Mouse (Mus musculus): ENCODE measurements at regions not wholly inside any gene's neighbourhood (a gene's known extent, or its start where the extent isn't known, plus 50 kb on each side); places are given as distances from the start of the nearest gene placed in this dataset.

DNA sequence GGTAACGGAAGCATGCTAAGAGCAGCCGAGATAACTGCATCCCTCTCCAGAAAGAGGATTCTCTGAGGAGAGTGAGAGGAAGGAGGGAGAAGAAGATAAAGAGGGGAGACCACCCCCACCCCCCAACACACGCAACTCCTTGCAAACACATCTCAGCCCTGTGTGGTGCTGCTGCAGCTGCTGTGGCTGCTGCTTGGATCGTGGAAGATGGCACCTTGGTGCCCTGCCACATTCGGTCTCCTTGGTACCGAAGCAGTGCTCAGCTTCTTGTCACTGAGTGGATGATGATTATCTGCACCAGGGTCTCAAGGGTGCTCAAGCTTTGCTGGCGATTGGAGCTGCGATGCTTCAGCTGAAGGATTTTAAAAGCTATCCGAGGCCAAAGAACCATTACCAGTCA is 204.7 kb downstream of the Bcl11a start:
- ATAC-seq: peak; percentile 42
- no peak overlapping the region for H3K27ac ChIP-seq (ENCODE audit: low read depth, low read length)
- no peak overlapping the region for H3K9ac ChIP-seq (ENCODE audit: low read length)
- no peaks in the 10 kb centered on the region for H3K36me3 ChIP-seq (ENCODE audit: control insufficient read depth, insufficient read depth, low read length)
- H3K9me3 ChIP-seq (replicated peaks; ENCODE audit: control insufficient read depth, low read length): no peaks in the 10 kb centered on the region
- WGBS: 50% methylated on average over 9 of the region's 9 CpGs
- H3K4me2 ChIP-seq (ENCODE audit: low read length): no peak overlapping the region; the same call in 1 of the 2 replicates
- no peak for DNase-seq (ENCODE audit: low spot score)
- no peak overlapping the region for H3K4me3 ChIP-seq (ENCODE audit: low read depth, low read length)
- peaks cover 18% of the 10 kb centered on the region; the same call in 1 of the 2 replicates for H3K4me1 ChIP-seq (ENCODE audit: control insufficient read depth, insufficient read depth, low read length)
- no peaks in the 10 kb centered on the region for H3K27me3 ChIP-seq (replicated peaks; ENCODE audit: control insufficient read depth, insufficient read depth, low read length)

DNA sequence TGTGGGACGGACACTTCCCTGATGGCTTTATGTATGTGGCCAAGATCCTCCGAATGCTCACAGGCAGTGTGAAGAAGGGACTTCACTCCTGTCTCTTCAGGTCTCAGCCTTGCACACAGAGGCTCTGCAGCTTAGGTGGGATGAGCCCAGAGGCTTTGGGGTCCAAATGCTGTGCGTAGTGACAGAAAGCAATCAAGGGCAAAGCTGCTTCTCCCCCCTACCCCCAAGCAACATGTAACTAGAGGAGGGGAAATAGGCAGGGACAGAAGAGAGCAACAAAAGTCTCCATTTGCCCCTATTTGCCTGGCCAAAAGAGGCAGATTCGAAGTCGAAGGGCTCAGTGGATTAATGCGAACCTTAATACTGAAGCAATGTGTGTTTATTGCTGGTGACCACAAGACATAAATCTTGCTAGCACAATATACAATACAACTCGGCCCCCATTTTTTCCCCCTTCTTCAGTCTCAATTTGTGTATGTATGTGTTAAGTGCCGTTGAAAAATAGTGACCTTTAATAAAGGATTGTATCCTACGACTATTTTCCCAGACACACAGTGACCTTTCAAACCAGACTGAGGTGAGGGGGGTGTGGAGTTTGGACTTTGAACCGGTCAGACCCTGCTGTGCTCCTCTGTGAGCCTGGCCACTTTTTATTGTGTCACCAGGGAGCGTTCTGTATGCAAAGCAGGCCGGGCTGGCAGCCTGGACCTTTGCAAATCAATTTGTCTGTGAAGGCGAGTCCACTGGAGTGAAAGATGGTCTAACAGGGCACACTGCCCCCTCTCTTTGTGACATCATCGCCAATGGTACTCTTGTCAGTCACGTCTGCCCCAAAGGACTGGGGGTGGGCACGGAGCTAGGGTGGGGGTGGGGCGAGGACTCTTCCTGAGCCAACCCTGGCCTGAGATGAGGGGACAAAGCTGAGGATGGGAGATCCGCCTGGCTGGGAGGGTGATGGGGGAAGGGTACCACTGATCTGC is 208.6 kb downstream of the Bcl11a start:
- H3K9me3 ChIP-seq (replicated peaks; ENCODE audit: control insufficient read depth, low read length): no peaks in the 10 kb centered on the region
- H3K4me2 ChIP-seq (ENCODE audit: low read length): peak overlapping the region; percentile 30
- H3K4me1 ChIP-seq (ENCODE audit: control insufficient read depth, insufficient read depth, low read length): peaks cover 18% of the 10 kb centered on the region; the same call in 1 of the 2 replicates
- no peaks in the 10 kb centered on the region for H3K27me3 ChIP-seq (replicated peaks; ENCODE audit: control insufficient read depth, insufficient read depth, low read length)
- no peak overlapping the region for H3K9ac ChIP-seq (ENCODE audit: low read length)
- 6% methylated on average over 18 of the region's 18 CpGs for WGBS
- no peak overlapping the region for H3K27ac ChIP-seq (ENCODE audit: low read depth, low read length)
- no peaks in the 10 kb centered on the region for H3K36me3 ChIP-seq (ENCODE audit: control insufficient read depth, insufficient read depth, low read length)
- ATAC-seq (peak; percentile 79), DNase-seq (ENCODE audit: low spot score) (peak; percentile 69)
- no peak overlapping the region for H3K4me3 ChIP-seq (ENCODE audit: low read depth, low read length)

DNA sequence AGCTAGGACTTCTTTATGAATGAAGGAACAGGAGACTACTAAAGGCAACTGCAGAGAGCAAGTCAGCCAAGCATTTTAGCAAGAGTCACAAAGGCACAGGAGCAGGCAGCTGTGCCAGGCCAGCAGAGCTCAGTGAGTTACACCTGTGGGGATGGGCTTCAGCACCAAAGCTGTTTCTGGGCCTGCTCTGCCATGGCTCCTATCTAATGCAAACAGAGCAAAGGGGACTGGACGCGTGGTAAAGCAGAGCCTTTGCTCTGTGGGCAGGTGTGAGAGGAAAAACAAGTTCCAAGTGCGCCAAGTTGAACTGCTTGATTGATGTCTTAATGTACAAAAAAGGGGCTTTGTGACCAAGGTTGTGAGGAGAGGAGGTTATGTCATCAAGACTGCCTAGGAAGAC is 215.4 kb downstream of the Bcl11a start:
- Histone ChIP-seq H3K9ac (ENCODE audit: low read length) (no peak overlapping the region), H3K4me3 (ENCODE audit: low read depth, low read length) (no peak overlapping the region), H3K27me3 (replicated peaks; ENCODE audit: control insufficient read depth, insufficient read depth, low read length) (no peaks in the 10 kb centered on the region), H3K4me1 (ENCODE audit: control insufficient read depth, insufficient read depth, low read length) (peaks cover 13% of the 10 kb centered on the region; the same call in 1 of the 2 replicates), H3K27ac (ENCODE audit: low read depth, low read length) (no peak overlapping the region), H3K36me3 (ENCODE audit: control insufficient read depth, insufficient read depth, low read length) (no peaks in the 10 kb centered on the region), H3K9me3 (replicated peaks; ENCODE audit: control insufficient read depth, low read length) (no peaks in the 10 kb centered on the region), H3K4me2 (ENCODE audit: low read length) (no peak overlapping the region)
- ATAC-seq (no peak), DNase-seq (ENCODE audit: low spot score) (no peak)
- 84% methylated on average over 3 of the region's 3 CpGs for WGBS

DNA sequence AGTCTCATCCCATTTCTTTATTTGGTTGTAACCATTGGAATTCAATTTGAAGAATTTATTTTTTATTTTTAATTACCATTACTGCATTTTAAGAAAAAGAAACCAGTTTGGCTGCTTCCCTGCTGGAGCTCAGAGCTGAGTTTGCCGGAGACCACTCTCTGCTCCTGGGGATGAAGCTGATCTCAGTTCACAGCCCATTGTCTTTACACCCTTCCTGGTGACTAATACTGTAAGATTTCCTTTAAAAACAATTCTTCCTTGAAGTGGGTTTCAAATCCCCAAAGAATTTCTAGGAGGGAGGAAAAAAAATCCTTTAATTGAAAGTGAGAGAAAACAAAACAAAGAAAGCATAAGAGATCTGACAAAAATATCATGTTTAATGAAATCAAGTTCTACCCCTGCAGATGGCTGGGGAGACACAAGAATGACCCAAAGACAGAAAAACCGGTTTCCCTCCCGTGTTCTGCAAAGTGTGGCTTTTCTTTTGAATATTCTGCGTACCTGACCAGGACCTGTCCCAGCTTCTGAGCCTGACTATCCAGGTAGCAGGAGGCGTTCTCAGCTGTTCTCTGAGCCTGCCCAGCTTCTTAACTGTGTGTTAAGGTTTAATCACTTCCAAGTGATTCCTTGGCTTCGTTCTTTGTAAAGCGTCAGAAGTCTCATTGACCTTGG is 216.1 kb downstream of the Bcl11a start:
- no peak for DNase-seq (ENCODE audit: low spot score)
- Histone ChIP-seq H3K36me3 (ENCODE audit: control insufficient read depth, insufficient read depth, low read length) (no peaks in the 10 kb centered on the region), H3K4me2 (ENCODE audit: low read length) (no peak overlapping the region), H3K4me3 (ENCODE audit: low read depth, low read length) (no peak overlapping the region), H3K9ac (ENCODE audit: low read length) (no peak overlapping the region), H3K4me1 (ENCODE audit: control insufficient read depth, insufficient read depth, low read length) (peaks cover 13% of the 10 kb centered on the region; the same call in 1 of the 2 replicates), H3K27ac (ENCODE audit: low read depth, low read length) (no peak overlapping the region), H3K9me3 (replicated peaks; ENCODE audit: control insufficient read depth, low read length) (no peaks in the 10 kb centered on the region), H3K27me3 (replicated peaks; ENCODE audit: control insufficient read depth, insufficient read depth, low read length) (no peaks in the 10 kb centered on the region)
- ATAC-seq: no peak
- 66% methylated on average over 7 of the region's 7 CpGs for WGBS

DNA sequence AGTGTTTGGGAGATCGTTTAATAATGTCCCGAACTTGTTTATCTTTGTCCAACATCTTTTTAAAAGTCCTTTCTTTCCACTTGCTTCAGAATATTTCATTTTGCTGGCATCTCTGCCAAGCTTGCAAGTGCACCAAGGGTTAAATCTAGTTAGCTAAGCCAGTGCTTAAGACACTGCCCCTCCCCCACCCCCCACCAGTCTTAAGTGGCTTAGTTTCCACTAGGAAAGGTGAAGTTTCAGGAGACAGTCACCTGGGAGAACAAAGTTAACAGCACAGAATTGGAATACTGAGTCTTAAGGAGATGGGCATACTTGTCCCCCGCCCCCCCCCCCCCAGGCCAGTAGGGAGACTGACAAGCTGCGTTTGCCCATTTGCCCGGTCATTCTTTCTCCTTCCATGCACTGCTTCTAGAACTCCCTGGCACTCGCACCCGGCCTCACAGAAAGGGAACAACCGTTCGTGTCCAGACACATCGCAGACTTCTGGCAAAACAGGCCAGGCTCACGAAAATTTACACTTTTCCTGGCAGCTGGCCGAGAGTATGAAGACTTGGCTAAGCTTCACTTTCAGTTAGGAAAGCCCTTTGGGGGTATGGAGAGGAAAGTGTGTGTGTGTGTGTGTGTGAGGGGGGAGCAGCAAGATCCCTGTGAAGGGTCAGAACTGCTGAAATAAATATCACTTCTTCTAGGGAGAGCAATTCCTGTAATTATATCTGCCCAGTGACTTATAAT is 219.2 kb downstream of the Bcl11a start:
- no peak overlapping the region for H3K4me2 ChIP-seq (ENCODE audit: low read length)
- DNase-seq (ENCODE audit: low spot score) (peak; percentile 75), ATAC-seq (peak; percentile 67)
- H3K4me1 ChIP-seq (ENCODE audit: control insufficient read depth, insufficient read depth, low read length): peaks cover 13% of the 10 kb centered on the region; the same call in 1 of the 2 replicates
- 20% methylated on average over 12 of the region's 12 CpGs for WGBS
- no peak overlapping the region for H3K4me3 ChIP-seq (ENCODE audit: low read depth, low read length)
- H3K9ac ChIP-seq (ENCODE audit: low read length): no peak overlapping the region
- no peaks in the 10 kb centered on the region for H3K9me3 ChIP-seq (replicated peaks; ENCODE audit: control insufficient read depth, low read length)
- no peaks in the 10 kb centered on the region for H3K27me3 ChIP-seq (replicated peaks; ENCODE audit: control insufficient read depth, insufficient read depth, low read length)
- H3K27ac ChIP-seq (ENCODE audit: low read depth, low read length): no peak overlapping the region
- no peaks in the 10 kb centered on the region for H3K36me3 ChIP-seq (ENCODE audit: control insufficient read depth, insufficient read depth, low read length)

DNA sequence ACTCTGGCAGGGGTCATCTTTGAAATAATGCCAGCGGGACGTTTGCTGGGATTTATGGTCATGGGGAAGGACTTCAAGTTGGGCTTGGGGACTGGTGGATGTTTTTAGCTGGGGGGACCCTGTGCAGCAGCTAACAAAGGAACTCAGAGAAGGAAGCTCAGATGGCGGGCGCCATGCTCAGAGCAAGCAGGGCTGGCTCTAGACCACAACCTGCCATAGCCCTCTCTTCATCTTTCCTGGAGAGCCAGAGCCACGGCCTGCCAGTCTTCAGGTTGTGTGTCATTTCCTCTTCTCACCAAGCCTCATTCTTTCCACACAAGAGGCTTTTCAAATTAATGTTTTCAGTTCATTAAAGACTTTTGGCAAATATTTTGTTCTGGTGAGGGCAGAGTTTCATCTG is 219.9 kb downstream of the Bcl11a start:
- no peak overlapping the region for H3K27ac ChIP-seq (ENCODE audit: low read depth, low read length)
- WGBS: 51% methylated on average over 5 of the region's 5 CpGs
- no peak for DNase-seq (ENCODE audit: low spot score)
- H3K4me3 ChIP-seq (ENCODE audit: low read depth, low read length): no peak overlapping the region
- H3K36me3 ChIP-seq (ENCODE audit: control insufficient read depth, insufficient read depth, low read length): no peaks in the 10 kb centered on the region
- no peaks in the 10 kb centered on the region for H3K27me3 ChIP-seq (replicated peaks; ENCODE audit: control insufficient read depth, insufficient read depth, low read length)
- no peaks in the 10 kb centered on the region for H3K9me3 ChIP-seq (replicated peaks; ENCODE audit: control insufficient read depth, low read length)
- ATAC-seq: no peak
- H3K4me1 ChIP-seq (ENCODE audit: control insufficient read depth, insufficient read depth, low read length): peaks cover 13% of the 10 kb centered on the region; the same call in 1 of the 2 replicates
- no peak overlapping the region for H3K4me2 ChIP-seq (ENCODE audit: low read length)
- H3K9ac ChIP-seq (ENCODE audit: low read length): no peak overlapping the region

DNA sequence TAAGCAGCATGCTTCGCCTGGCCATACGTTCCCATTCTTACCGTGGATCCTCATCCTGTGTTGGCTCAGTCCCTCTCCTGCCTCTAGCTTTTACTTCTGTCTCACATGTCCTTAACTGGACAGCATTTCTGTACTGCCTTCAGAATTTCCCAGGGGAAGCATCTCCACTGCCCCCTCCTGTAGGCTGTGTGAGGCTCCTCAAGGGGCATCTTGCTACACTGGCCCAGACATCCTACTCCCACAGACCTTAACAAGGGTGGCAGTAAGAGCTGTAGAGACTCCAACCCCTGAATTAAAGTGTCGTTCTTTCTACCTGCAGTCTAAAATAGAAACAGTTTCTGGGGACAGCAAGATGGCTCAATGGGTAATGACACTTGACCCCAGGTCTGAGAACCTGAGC is 222.5 kb downstream of the Bcl11a start:
- Histone ChIP-seq H3K4me1 (ENCODE audit: control insufficient read depth, insufficient read depth, low read length) (peaks cover 16% of the 10 kb centered on the region; the same call in 1 of the 2 replicates), H3K9ac (ENCODE audit: low read length) (no peak overlapping the region), H3K9me3 (replicated peaks; ENCODE audit: control insufficient read depth, low read length) (no peaks in the 10 kb centered on the region), H3K27me3 (replicated peaks; ENCODE audit: control insufficient read depth, insufficient read depth, low read length) (no peaks in the 10 kb centered on the region), H3K4me2 (ENCODE audit: low read length) (no peak overlapping the region), H3K4me3 (ENCODE audit: low read depth, low read length) (no peak overlapping the region), H3K36me3 (ENCODE audit: control insufficient read depth, insufficient read depth, low read length) (no peaks in the 10 kb centered on the region), H3K27ac (ENCODE audit: low read depth, low read length) (no peak overlapping the region)
- DNase-seq (ENCODE audit: low spot score) (no peak), ATAC-seq (no peak)
- WGBS: 85% methylated on average over 4 of the region's 4 CpGs

DNA sequence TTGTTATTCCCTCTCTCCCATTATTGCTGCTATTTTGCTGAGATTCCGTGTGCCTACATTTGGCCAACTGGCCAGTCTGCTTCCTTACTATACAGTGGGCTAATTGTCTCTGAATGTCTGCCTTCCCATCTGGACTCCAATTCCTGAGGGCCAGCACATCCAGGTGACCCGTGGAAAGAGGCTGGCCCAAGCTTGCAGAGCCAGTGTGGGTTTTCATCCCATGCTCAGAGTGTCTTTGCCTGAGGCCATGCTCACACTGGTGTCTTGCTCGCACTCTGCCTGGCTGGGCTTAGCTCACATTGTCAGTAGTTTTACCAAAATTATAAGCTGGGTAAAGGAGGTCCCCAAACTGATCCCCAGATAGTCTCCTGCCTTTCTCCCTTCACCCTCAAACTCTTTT is 223.3 kb downstream of the Bcl11a start:
- Histone ChIP-seq H3K4me2 (ENCODE audit: low read length) (no peak overlapping the region), H3K36me3 (ENCODE audit: control insufficient read depth, insufficient read depth, low read length) (no peaks in the 10 kb centered on the region), H3K27ac (ENCODE audit: low read depth, low read length) (no peak overlapping the region), H3K27me3 (replicated peaks; ENCODE audit: control insufficient read depth, insufficient read depth, low read length) (no peaks in the 10 kb centered on the region), H3K9ac (ENCODE audit: low read length) (no peak overlapping the region), H3K4me1 (ENCODE audit: control insufficient read depth, insufficient read depth, low read length) (peaks cover 21% of the 10 kb centered on the region; the same call in 1 of the 2 replicates), H3K9me3 (replicated peaks; ENCODE audit: control insufficient read depth, low read length) (no peaks in the 10 kb centered on the region), H3K4me3 (ENCODE audit: low read depth, low read length) (no peak overlapping the region)
- DNase-seq (ENCODE audit: low spot score) (no peak), ATAC-seq (no peak)
- 73% methylated on average over 3 of the region's 3 CpGs for WGBS
